Mouse (Mus musculus): ENCODE measurements around the gene Gm12248. TPM values are rescaled to one million over a fixed set of nuclear protein-coding genes. Genes with fewer than 3 reads are reported as not detected.

Gm12248 gene
- under 1 TPM in 1 of 2 experiments, not detected in 1; 0.22 TPM for polyA plus RNA-seq (2017; shearing (Covaris generic))

- no peak for ATAC-seq
Observed at GRCm38 (mm10) chr11:58093021-58093528, at the start of gene Gm12248. Gene Gm12248, minus strand, starts transcription at chr11:58093134.

DNA sequence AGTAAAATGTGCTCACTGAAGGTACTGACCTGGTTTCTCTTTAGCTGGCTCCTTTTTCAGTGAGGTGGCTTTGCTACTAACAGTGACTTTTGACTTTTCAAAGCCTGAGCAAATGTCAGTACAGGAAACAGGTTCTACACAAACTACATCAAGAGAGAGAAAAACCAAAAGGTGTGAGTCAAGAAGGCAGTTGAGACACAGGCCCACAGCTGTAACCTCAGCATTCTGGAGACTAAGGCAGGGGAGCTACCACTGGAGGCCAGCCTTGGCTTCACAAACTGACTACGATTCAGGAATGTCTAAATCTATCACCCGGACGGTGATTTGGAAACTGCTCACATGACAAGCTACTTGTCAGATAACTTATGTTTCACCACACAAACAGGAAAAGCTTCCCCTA is 46.5 kb upstream of the Gm12248 start:
- ATAC-seq, result no peak

- no peak for ATAC-seq
Observed at GRCm38 (mm10) chr11:58138821-58139220, 45.9 kb upstream of the Gm12248 start.

- no peak for ATAC-seq
Observed at GRCm38 (mm10) chr11:58136677-58137076, 43.7 kb upstream of the Gm12248 start.

- no peak for ATAC-seq
Observed at GRCm38 (mm10) chr11:58135296-58135695, 42.4 kb upstream of the Gm12248 start.

- no peak for ATAC-seq
Observed at GRCm38 (mm10) chr11:58134869-58135268, 41.9 kb upstream of the Gm12248 start.

DNA sequence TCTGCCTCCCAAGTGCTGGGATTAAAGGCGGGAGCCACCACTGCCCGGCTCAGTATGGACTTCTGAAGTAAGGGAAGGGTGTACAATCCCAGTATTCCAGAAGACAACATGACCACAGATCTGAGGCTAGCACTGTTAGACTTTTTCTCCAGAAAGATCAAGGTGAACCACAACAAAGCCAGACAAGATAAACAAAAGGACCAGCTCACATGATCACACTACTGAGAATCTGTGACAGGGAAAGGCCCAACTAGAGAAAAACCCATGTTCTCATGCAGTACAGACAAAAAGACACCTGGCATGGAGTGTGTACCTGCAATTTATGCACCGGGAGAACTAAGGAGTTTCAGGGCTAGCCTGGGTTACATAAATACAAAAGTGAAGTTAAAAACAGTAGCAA is 39.1 kb upstream of the Gm12248 start:
- peak; percentile 49 for ATAC-seq

- ATAC-seq, result no peak
Observed at GRCm38 (mm10) chr11:58129302-58129843, 36.4 kb upstream of the Gm12248 start.

- ATAC-seq, result no peak
Observed at GRCm38 (mm10) chr11:58127544-58127943, 34.6 kb upstream of the Gm12248 start.

- ATAC-seq, result peak; percentile 92
Observed at GRCm38 (mm10) chr11:58126397-58127160, 33.6 kb upstream of the Gm12248 start.

GRCm38 (mm10) chr11:58125021-58125420 is 32.1 kb upstream of the Gm12248 start:
- ATAC-seq, result no peak

- ATAC-seq, result no peak
Observed at GRCm38 (mm10) chr11:58123711-58124110, 30.8 kb upstream of the Gm12248 start.

- no peak for ATAC-seq
Observed at GRCm38 (mm10) chr11:58121351-58121750, 28.4 kb upstream of the Gm12248 start.

- no peak for ATAC-seq
Observed at GRCm38 (mm10) chr11:58120655-58121054, 27.7 kb upstream of the Gm12248 start.

DNA sequence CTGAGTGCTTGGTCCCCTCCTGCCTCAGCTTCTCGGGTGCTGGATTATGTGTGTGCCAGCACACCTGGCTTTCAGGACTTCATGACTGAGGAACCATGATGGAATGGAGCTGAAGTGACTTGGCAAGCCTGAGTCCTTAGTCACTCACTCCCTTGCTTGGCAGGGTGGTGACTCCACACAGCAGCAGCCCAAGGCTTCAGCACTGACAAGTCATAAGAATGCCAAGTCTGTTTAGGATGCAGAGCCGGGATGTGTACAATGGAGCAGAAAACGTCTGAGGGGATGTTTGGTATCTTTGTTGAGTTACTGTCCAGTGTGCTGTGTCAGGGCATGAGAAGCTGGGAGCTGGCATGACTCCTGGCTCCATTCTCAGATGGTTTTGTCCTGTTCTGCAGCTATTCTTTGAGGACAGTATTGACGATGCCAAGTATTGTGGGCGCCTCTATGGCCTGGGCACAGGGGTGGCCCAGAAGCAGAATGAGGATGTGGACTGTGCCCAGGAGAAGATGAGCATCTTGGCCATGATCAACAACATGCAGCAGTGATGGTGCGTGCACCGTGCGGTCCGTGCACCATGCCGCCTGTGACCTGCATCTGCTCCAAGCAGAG is 24.2 kb upstream of the Gm12248 start:
- ATAC-seq, result no peak

DNA sequence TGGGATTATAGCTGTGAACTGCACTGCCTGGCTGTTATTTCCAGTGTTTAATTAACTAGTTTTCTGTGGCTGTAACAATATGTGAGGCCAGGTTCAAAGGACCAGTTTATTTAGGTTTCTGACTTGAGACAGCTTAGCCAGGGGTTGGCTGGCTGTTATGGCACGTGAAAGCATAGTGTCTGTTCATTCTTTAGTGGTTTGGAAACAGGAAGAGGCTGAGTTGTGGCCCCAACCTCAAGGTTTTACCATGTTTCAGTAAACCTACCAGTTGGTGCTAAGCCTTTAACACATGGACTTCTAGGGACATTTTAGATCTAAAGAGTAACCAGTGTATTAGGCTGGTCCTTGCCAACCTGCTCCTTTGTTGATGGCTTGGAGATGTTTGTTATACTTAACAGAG is 23.6 kb upstream of the Gm12248 start:
- ATAC-seq, result no peak

DNA sequence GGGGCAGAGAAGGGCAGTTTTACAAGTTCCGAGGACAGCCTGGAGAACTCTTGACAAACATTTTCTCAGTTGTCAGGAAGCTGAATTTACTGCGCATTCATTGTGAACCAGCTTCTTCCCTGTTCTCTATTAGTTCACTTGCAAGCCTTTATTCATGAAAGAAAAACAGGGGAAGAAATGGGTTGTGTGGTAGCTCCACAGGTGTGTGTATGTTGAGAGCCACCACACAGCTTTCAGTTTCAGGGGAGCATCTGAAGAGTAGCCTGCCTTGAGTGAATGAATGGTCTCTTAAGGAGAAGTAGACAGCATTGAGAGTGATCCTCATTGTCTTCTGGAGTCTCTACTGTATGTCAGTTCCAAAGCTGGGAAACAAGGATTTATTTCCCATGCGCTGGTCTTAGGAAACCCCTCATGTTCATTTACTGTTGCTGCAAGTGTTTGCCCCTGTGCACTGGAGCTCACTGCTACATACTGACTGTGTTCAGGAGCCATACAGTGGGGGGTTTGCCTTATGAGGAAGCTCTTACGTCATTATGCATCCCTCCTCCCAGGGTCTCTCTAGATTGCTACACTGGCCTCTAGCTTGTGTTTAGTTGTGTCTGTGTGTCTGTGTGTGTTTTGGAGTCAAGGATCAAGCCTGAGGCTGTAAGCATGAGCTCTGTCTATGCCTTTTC is 14.9 kb upstream of the Gm12248 start:
- ATAC-seq, result no peak

- ATAC-seq, result no peak
Observed at GRCm38 (mm10) chr11:58107009-58107408, 14.1 kb upstream of the Gm12248 start.

DNA sequence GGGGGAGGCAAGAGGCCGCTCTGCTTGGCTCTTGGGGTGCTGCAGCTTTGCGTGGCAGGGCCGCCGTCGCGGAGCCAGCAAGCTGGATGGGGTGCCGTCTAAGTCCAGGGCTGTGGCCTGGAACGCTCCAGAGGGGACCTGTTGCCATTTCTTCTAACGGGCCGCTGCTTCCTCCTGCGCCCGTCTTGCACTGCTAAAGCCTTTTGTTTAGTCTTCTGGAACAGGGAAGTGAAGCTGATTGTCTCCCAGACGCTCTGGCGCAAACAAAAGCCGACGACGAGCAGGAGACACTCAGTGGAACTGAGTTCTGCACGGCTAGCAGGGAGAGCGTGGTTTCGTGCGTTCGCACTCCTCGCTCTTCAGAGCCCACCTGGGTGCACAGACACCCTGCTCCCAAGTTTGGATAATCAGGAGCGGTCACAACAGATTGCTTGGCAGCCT is 11.4 kb upstream of the Gm12248 start:
- ATAC-seq, result no peak

GRCm38 (mm10) chr11:58103697-58104306 is 10.9 kb upstream of the Gm12248 start, which contains the start of gene Cnot8:
Gene Cnot8, plus strand, starts transcription at chr11:58104153.
- ATAC-seq, result peak; percentile 91

DNA sequence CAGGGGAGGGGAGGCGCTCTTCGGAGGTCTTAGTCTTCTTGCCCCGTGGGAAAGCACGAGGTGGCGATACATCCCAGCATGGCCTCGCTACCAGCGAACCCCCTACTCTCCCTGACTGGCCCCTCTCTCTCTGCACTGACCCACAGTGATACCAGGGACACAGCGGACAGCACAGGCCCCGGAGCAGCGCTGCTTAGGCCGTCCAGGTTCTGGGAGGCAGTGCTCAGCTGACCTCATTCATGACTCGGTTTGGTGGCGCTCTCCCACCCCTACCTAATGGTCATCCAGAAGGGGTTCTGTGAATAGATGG is 10.4 kb upstream of the Gm12248 start:
- no peak for ATAC-seq

GRCm38 (mm10) chr11:58102581-58103343 is 9.8 kb upstream of the Gm12248 start:
- no peak for ATAC-seq
